Mouse (Mus musculus) lung, embryonic 15.5 days (tissue): Measurements from ENCODE around the gene Ifi27l2b. TPM values are rescaled to one million over a fixed set of nuclear protein-coding genes. Genes with fewer than 3 reads are reported as not detected.
"Not testable (repeated sequence)": the region's sequence is repeated elsewhere in the genome, so short reads cannot be mapped to it uniquely, and the experiment has no call there.

Experiments
- ATAC-seq: fragments of 200-750 bp; cut with Nextera tagmentation; 2 replicates; pipeline ENCODE4 v1.8.0; 2017; ENCODE audit warnings: moderate number of reproducible peaks, borderline replicate concordance; ENCODE audit not compliant: low FRiP score, low TSS enrichment; ENCODE audit errors: extremely low read depth
- H3K27ac ChIP-seq: fragments of 300-500 bp; sonication (generic); 2 replicates; pipeline ENCODE4 v1.5.1; 2015; ENCODE audit warnings: moderate library complexity, mild to moderate bottlenecking, inconsistent platforms
- H3K27me3 ChIP-seq: fragments of 300-500 bp; sonication (generic); 2 replicates; pipeline ENCODE4 v1.6.1; 2015; ENCODE audit warnings: inconsistent platforms
- H3K36me3 ChIP-seq: fragments of 300-500 bp; sonication (generic); 2 replicates; pipeline ENCODE4 v1.6.1; 2015; ENCODE audit warnings: inconsistent platforms
- H3K4me1 ChIP-seq: fragments of 300-500 bp; sonication (generic); 2 replicates; pipeline ENCODE4 v1.6.1; 2015; ENCODE audit warnings: inconsistent platforms
- H3K4me2 ChIP-seq: fragments of 300-500 bp; sonication (generic); 2 replicates; pipeline ENCODE4 v1.6.1; 2015; ENCODE audit warnings: inconsistent platforms, mild to moderate bottlenecking, moderate library complexity
- H3K4me3 ChIP-seq: fragments of 300-500 bp; sonication (generic); 2 replicates; pipeline ENCODE4 v1.5.1; 2015; ENCODE audit warnings: mild to moderate bottlenecking, inconsistent platforms
- H3K9ac ChIP-seq: fragments of 300-500 bp; sonication (generic); 2 replicates; pipeline ENCODE4 v1.6.1; 2015; ENCODE audit warnings: inconsistent platforms
- H3K9me3 ChIP-seq: fragments of 300-500 bp; sonication (generic); 2 replicates; pipeline ENCODE4 v1.6.1; 2016; ENCODE audit warnings: inconsistent platforms
- WGBS: fragments of 180-500 bp; shearing (Covaris S2); methylation state at CpG from one replicate; pipeline ENCODE4 v1.1.7; 2015; 5-methylcytosine and 5-hydroxymethylcytosine counted together
- polyA plus RNA-seq: library from polyadenylated mRNA; unstranded; fragments of >200 nt; fragmentation: Nextera tagmentation; extraction: Ambion mirVana; gene quantifications from 2 replicates; pipeline ENCODE4 v1.2.1, GENCODE M21; 2015

Gene Ifi27l2b
- polyA plus RNA-seq, 1 experiment from 2014 or later = not detected

DNA sequence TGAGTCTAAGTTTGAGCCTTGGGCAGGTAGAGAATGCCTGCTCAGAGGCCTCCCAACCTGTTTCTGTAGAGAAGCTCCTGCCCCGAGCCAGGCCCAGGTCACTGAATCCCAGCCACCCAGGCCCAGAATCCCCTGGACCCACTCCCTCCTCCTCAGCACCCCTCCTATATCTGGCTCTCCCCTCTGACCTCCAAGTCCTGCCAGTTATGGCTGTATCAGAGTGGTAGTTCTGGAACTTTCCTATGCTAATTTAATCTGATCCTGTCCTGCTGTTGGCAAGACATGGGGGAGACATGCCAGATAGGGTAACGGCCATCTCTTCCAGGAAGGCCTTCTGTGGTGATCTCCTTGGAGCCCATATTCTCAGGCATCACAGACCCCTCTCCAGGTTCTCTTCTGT is 25.8 kb upstream of the Ifi27l2b start:
- Histone ChIP-seq H3K27ac (no peak overlapping the region), H3K4me2 (no peak overlapping the region), H3K4me1 (no peaks in the 10 kb centered on the region), H3K4me3 (no peak overlapping the region), H3K9me3 (no peaks in the 10 kb centered on the region), H3K27me3 (no peaks in the 10 kb centered on the region), H3K9ac (no peak overlapping the region), H3K36me3 (no peaks in the 10 kb centered on the region)
- no peak for ATAC-seq
- WGBS = 56% methylated on average over 2 of the region's 2 CpGs

DNA sequence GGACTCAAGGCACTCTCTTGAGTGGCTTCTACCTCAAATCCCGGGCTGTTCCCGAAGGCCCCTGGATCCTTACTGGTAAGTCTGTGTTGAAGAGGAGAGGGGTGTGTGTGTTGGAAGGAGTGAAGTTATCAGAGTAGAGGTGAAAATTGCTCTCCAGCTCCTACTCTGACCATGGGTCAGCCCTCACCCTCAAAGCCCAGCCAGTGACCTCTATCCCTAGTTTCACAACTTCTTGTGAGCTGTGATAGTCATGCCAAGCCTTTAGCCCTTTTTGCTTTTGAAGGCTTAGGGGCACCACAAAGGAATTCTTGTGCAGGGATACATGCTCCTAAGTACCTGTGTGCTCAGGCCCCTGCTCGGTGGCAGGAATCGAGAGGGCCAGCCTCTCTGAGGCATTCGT is 24.6 kb upstream of the Ifi27l2b start:
- no peak overlapping the region for H3K4me2 ChIP-seq
- H3K9me3 ChIP-seq = no peaks in the 10 kb centered on the region
- no peaks in the 10 kb centered on the region for H3K36me3 ChIP-seq
- no peaks in the 10 kb centered on the region for H3K27me3 ChIP-seq
- no peak overlapping the region for H3K4me3 ChIP-seq
- H3K4me1 ChIP-seq = no peaks in the 10 kb centered on the region
- no peak overlapping the region for H3K27ac ChIP-seq
- no peak overlapping the region for H3K9ac ChIP-seq
- 47% methylated on average over 5 of the region's 5 CpGs for WGBS
- ATAC-seq = no peak

DNA sequence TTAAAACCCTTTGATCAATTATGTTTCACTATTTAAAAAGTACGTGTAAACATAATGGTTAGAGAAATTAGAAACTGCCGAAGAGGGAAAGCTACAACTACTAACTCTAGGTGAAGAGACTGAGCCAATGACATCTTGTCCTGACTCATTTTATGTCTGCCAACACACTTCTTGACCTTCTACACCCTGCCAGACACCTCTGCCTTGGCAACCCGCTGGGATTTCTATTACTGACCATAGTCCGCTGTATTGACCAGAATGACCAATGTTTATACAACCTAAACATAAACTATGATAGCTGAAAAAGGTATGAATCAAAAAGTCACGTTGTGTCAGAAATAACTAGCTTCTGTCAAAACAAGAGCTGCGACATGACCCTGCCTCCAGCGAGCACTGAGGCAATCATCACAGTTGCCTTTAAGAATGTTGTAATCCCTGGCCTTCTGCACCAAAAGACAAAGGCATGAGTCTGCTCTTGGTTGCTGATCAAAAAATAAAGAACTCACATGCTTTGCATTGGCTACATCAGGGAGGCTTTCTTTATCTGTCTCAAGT is 20.5 kb upstream of the Ifi27l2b start:
- Histone ChIP-seq H3K9me3 (no peaks in the 10 kb centered on the region), H3K4me3 (no peak overlapping the region), H3K4me2 (no peak overlapping the region), H3K27ac (no peak overlapping the region), H3K4me1 (no peaks in the 10 kb centered on the region), H3K9ac (no peak overlapping the region), H3K27me3 (no peaks in the 10 kb centered on the region), H3K36me3 (no peaks in the 10 kb centered on the region)
- 39% methylated on average over 7 of the region's 7 CpGs for WGBS
- ATAC-seq = no peak

DNA sequence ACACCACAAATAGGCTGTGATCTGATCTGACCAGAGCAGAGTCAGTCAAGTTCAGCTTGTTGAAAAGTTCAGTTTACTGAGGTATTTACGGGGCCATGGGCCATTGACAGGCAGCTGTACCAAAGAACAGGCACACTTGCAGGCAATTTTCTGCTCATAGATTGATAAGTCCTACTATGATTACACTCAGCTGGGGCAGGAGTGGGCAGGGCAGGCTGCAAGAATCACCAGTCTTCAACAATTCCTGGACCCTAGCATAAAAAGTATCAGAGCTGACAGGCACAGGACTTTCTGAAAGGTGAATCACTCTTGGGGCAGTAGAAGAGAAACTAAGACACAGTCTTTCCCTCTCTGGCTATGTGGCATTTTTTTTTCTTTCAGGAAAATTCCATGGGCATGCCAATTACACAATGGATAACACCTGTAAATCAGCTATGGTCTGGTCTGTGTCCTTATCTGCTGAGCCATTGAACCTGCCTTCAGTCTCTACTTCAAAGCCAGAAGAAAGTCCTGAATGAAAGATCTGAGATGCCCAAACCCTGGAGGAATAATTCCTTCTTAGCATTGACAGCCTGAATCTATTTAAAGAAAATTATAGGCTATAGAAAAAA is 19.9 kb upstream of the Ifi27l2b start:
- Histone ChIP-seq H3K27ac (no peak overlapping the region), H3K36me3 (no peaks in the 10 kb centered on the region), H3K9ac (no peak overlapping the region), H3K4me3 (no peak overlapping the region), H3K27me3 (no peaks in the 10 kb centered on the region), H3K4me1 (no peaks in the 10 kb centered on the region), H3K4me2 (no peak overlapping the region), H3K9me3 (no peaks in the 10 kb centered on the region)
- no peak for ATAC-seq
- 69% methylated on average over 1 of the region's 1 CpGs for WGBS

DNA sequence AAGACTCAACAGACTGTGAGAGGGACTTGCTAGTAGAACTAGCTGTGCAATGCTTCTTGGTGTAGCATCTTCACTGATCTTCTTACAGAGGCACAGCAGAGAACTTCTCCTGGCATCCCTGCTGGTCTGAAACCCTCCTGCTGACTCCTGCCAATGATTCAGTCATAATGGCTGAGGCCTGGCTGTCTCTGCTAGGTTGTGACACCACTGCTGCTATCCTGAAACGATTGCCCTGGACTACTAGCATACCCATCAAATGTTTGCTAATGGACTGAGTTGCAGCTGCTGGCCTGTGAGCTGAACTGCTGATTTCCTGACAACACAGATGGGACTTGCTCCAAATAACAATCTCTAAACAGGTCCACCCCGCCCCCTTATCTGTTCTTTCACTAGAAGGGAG is 17.5 kb upstream of the Ifi27l2b start:
- H3K27ac ChIP-seq = no peak overlapping the region
- H3K4me2 ChIP-seq = no peak overlapping the region
- H3K9me3 ChIP-seq = no peaks in the 10 kb centered on the region
- H3K4me3 ChIP-seq = no peak overlapping the region
- no peak for ATAC-seq
- no peaks in the 10 kb centered on the region for H3K36me3 ChIP-seq
- H3K4me1 ChIP-seq = no peaks in the 10 kb centered on the region
- WGBS = 45% methylated on average over 2 of the region's 2 CpGs
- no peak overlapping the region for H3K9ac ChIP-seq
- H3K27me3 ChIP-seq = no peaks in the 10 kb centered on the region

DNA sequence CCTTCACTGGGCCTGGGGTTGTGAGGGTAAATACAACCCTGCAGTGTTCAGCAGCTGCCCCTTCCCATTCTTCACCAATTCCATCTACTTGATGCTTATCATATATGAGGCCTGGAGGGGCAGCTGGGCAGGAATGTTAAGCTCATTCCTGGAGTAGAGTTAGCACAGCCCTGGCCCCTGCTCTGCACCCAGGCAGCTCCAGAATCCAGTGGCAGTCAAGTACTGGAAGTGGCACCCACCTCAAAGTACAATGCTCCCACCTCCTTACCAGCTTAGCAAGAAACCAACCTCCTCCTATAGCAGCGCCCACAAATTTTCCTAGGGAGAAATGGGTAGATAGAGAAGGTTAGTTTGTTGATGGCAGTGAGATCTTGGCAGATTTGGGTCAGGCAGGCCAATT is 296 bp downstream of the Ifi27l2b start:
- H3K27ac ChIP-seq, H3K9ac ChIP-seq, H3K4me2 ChIP-seq, H3K36me3 ChIP-seq, ATAC-seq, H3K9me3 ChIP-seq, H3K4me1 ChIP-seq, H3K27me3 ChIP-seq, H3K4me3 ChIP-seq: not testable (repeated sequence)
- WGBS = no CpG with 5 or more reads among the region's 1 CpGs

DNA sequence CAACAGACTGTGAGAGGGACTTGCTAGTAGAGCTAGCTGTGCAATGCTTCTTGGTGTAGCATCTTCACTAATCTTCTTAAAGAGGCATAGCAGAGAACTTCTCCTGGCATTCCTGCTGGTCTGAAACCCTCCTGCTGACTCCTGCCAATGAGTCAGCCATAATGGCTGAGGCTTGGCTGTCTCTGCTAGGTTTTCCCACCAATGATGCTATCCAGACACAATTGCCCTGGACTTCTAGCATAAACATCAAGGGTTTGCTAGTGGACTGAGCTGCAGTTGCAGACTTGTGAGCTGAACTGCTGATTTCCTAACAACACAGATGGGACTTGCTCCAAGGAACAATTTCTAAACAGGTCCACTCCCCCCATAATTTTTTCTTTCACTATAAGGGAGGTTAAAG is 3.7 kb downstream of the Ifi27l2b start:
- no peak overlapping the region for H3K9ac ChIP-seq
- H3K27me3 ChIP-seq = no peaks in the 10 kb centered on the region
- H3K4me2 ChIP-seq = no peak overlapping the region
- H3K4me1 ChIP-seq = no peaks in the 10 kb centered on the region
- no peak for ATAC-seq
- no peak overlapping the region for H3K4me3 ChIP-seq
- no peak overlapping the region for H3K27ac ChIP-seq
- no peaks in the 10 kb centered on the region for H3K36me3 ChIP-seq
- no peaks in the 10 kb centered on the region for H3K9me3 ChIP-seq

DNA sequence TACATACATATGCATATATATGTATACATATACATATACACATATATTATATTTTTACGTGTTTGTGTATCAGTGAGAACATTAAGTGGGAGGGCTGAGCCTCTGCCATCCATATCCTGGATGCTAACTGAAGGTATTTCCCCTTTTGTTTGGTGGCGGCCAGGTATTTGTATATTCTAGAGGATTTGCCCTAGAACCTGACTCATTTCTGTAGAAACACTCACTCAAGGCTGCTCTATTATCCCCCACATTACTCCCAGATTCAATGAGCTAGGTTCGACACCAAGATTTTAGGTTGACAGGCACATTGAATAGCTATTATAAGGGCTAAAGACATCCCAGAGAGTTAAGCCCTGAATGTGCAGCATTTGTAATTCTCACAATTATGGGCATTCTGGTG is 12.0 kb downstream of the Ifi27l2b start:
- ATAC-seq = no peak
- 74% methylated on average over 3 of the region's 3 CpGs for WGBS
- no peak overlapping the region for H3K4me2 ChIP-seq
- H3K9me3 ChIP-seq = no peaks in the 10 kb centered on the region
- H3K4me1 ChIP-seq = no peaks in the 10 kb centered on the region
- H3K4me3 ChIP-seq = no peak overlapping the region
- H3K9ac ChIP-seq = no peak overlapping the region
- no peak overlapping the region for H3K27ac ChIP-seq
- H3K36me3 ChIP-seq = no peaks in the 10 kb centered on the region
- H3K27me3 ChIP-seq = no peaks in the 10 kb centered on the region

DNA sequence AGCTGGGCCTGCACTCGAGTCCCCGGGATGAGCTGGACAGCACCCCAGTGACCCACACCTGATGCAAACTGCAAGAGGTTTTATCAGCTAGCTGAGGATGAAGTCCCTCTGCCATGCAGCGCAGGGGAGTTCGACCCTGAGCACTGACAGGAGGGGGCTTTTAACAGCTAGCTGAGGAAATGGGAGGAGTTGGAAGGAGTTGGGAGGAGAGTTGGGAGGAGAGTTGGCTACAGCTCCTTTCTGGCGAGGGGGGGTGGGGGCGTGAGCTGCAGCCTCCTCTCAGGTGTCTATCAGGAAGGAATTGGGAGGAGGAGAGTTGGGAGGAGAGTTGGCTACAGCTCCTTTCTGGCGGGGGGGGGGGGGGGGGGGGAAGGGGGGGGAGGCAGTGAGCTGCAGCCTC is 12.8 kb downstream of the Ifi27l2b start:
- not testable (repeated sequence) for H3K9me3 ChIP-seq, H3K9ac ChIP-seq, H3K4me1 ChIP-seq, H3K4me3 ChIP-seq, H3K36me3 ChIP-seq, H3K27me3 ChIP-seq, H3K4me2 ChIP-seq, H3K27ac ChIP-seq, ATAC-seq
- 21% methylated on average over 5 of the region's 7 CpGs for WGBS

DNA sequence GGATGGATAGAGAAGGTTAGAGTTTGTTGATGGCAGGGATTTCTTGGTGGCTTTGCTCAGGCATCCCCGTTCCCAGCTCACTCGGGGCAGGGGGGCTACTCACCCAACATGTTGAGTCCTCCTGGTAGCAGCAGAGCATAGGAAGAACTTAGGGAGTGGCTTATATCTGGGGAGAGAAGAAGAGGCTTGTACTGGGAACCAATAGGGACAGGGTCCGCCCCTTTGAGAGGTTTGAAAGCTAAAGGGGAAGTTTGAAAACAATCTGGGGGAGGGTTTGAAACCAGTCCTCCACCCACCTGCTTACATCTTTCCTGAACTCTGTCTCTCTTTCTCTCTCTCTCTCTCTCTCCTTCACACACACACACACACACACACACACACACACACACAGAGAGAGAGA is 13.5 kb downstream of the Ifi27l2b start, which contains the start of gene Ifi27l2a:
Gene Ifi27l2a, minus strand, starts transcription at position 157 of the 400 bp plus-strand sequence.
- ATAC-seq = no peak
- no peaks in the 10 kb centered on the region for H3K9me3 ChIP-seq
- H3K4me1 ChIP-seq = no peaks in the 10 kb centered on the region
- no peak within 1 kb of the TSS for H3K27ac ChIP-seq
- no peak within 1 kb of the TSS for H3K4me3 ChIP-seq
- H3K4me2 ChIP-seq = no peak within 1 kb of the TSS
- no peak within 1 kb of the TSS for H3K9ac ChIP-seq
- H3K36me3 ChIP-seq = no peaks in the 10 kb centered on the region
- 38% methylated on average over 3 of the region's 3 CpGs for WGBS
- no peaks in the 10 kb centered on the region for H3K27me3 ChIP-seq

DNA sequence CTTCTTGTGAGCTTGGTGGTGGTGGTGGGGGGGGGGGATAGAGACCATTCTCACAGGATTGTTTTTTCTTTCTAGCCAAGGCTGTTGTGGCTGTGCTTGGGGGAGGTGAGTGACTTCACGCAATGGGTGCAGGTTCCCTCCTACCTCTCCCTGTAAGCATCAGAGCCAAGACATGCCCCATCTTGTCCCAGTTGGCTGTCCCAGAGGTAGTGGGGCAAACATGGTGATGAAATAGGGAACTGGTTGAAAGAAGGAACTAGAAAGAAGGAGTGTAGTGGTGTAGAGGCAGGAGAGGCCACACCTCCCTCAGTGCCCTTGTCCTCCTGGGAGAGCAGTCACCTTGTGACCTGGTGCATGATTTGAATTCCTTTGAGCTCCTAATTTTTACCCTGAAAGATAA is 19.4 kb downstream of the Ifi27l2b start:
- no peak for ATAC-seq
- Histone ChIP-seq H3K27me3 (no peaks in the 10 kb centered on the region), H3K9ac (no peak overlapping the region), H3K9me3 (no peaks in the 10 kb centered on the region), H3K4me1 (no peaks in the 10 kb centered on the region), H3K4me3 (no peak overlapping the region), H3K36me3 (no peaks in the 10 kb centered on the region), H3K27ac (no peak overlapping the region), H3K4me2 (no peak overlapping the region)
- 75% methylated on average over 1 of the region's 1 CpGs for WGBS

DNA sequence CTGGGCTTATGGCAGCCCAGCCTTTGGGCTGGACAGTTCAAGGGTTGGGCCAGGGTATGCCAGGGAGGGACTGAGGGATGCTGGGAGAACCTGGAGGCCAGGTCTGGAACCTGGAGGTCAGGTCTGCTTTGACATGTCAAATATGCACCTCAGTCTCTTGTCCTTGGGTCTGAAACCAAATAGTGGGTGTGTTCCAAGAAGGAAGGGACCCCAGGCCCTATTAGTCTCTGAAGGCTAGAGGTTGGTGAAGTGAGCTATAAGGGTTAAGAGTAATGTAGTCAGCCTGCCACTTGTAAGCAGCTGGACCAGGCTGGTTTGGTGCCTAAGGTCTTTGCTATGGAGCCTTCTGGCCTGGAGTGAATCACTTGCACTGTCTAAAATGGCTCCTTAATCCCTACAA is 22.2 kb downstream of the Ifi27l2b start:
- no peak overlapping the region for H3K9ac ChIP-seq
- H3K27ac ChIP-seq = no peak overlapping the region
- no peaks in the 10 kb centered on the region for H3K4me1 ChIP-seq
- H3K9me3 ChIP-seq = no peaks in the 10 kb centered on the region
- no peaks in the 10 kb centered on the region for H3K27me3 ChIP-seq
- peak overlapping the region; percentile 49 for H3K4me2 ChIP-seq
- no peak for ATAC-seq
- H3K4me3 ChIP-seq = peak overlapping the region; percentile 35; the same call in 1 of the 2 replicates
- no peaks in the 10 kb centered on the region for H3K36me3 ChIP-seq
